Mouse (Mus musculus): Measurements from ENCODE around the gene Efcab8.
A peak's percentile ranks its signal among the peaks of the same experiment; 100 is the strongest.
"Not testable (repeated sequence)": the region's sequence is repeated elsewhere in the genome, so short reads cannot be mapped to it uniquely, and the experiment has no call there.

Efcab8 gene

GRCm38 (mm10) chr2:153825900-153826299 is 46.2 kb downstream of the Efcab8 start:
- not testable (repeated sequence) for DNase-seq

GRCm38 (mm10) chr2:153827171-153827830 is 47.6 kb downstream of the Efcab8 start:
- peak; percentile 75 to 78 for DNase-seq

GRCm38 (mm10) chr2:153828704-153829103 is 49.0 kb downstream of the Efcab8 start:
- DNase-seq = no peak

- DNase-seq = no peak
These were observed 53.6 kb downstream of the Efcab8 start for GRCm38 (mm10) chr2:153833291-153833690.

GRCm38 (mm10) chr2:153842854-153843253 is 63.1 kb downstream of the Efcab8 start:
- peak; percentile 57 to 64 for DNase-seq

GRCm38 (mm10) chr2:153848389-153848788 is 68.7 kb downstream of the Efcab8 start:
- DNase-seq = no peak

GRCm38 (mm10) chr2:153850351-153851029 is 70.8 kb downstream of the Efcab8 start:
- peak; percentile 68 to 78 for DNase-seq

GRCm38 (mm10) chr2:153851030-153851360 is 71.3 kb downstream of the Efcab8 start:
- peak; percentile 87 to 89 for DNase-seq

- peak in 1 of 2 experiments; percentile 23 for DNase-seq
These were observed 73.8 kb downstream of the Efcab8 start for GRCm38 (mm10) chr2:153853544-153853943.

- peak; percentile 87 to 91 for DNase-seq
These were observed 79.8 kb downstream of the Efcab8 start for GRCm38 (mm10) chr2:153859581-153859980.

GRCm38 (mm10) chr2:153860315-153860714 is 80.6 kb downstream of the Efcab8 start:
- peak in 1 of 2 experiments; percentile 9 for DNase-seq

- DNase-seq = peak in 1 of 2 experiments; percentile 14
These were observed 81.0 kb downstream of the Efcab8 start for GRCm38 (mm10) chr2:153860715-153861114.

- DNase-seq = peak in 1 of 2 experiments; percentile 2
These were observed 82.2 kb downstream of the Efcab8 start for GRCm38 (mm10) chr2:153861960-153862359.

- DNase-seq = no peak
These were observed 91.3 kb downstream of the Efcab8 start, which contains the start of gene Sun5 for GRCm38 (mm10) chr2:153870984-153871383. Gene Sun5 (minus strand): TSS chr2:153871084.

- no peak for DNase-seq
These were observed 95.0 kb downstream of the Efcab8 start, which contains the start of gene Bpifb2 for GRCm38 (mm10) chr2:153874745-153875144. Gene Bpifb2 (plus strand): TSS chr2:153875045.

Data from cerebellum, postnatal 10 days (tissue).